Mouse (Mus musculus): ENCODE results near the gene Rps6ka2. TPM values are rescaled to one million over a fixed set of nuclear protein-coding genes. Genes with fewer than 3 reads are reported as not detected.

The Rps6ka2 gene
- total RNA-seq, 2 experiments from 2014 or later = 11.3 to 12.8 TPM

- DNase-seq (ENCODE audit: low spot score in 2 of 2) = no peak
Observed at GRCm38 (mm10) chr17:7218396-7218795, 48.5 kb downstream of the Rps6ka2 start.

- DNase-seq (ENCODE audit: low spot score in 2 of 2) = no peak
Observed at GRCm38 (mm10) chr17:7219044-7219718, 49.3 kb downstream of the Rps6ka2 start.

GRCm38 (mm10) chr17:7221310-7221709, 51.4 kb downstream of the Rps6ka2 start:
- DNase-seq (ENCODE audit: low spot score in 2 of 2) = no peak

- no peak for DNase-seq (ENCODE audit: low spot score in 2 of 2)
Observed at GRCm38 (mm10) chr17:7222198-7222597, 52.3 kb downstream of the Rps6ka2 start.

- DNase-seq (ENCODE audit: low spot score in 2 of 2) = no peak
Observed at GRCm38 (mm10) chr17:7228545-7228944, 58.6 kb downstream of the Rps6ka2 start.

- DNase-seq (ENCODE audit: low spot score in 2 of 2) = no peak
Observed at GRCm38 (mm10) chr17:7231312-7231711, 61.4 kb downstream of the Rps6ka2 start.

GRCm38 (mm10) chr17:7231790-7232189, 61.9 kb downstream of the Rps6ka2 start:
- DNase-seq (ENCODE audit: low spot score in 2 of 2) = no peak

- no peak for DNase-seq (ENCODE audit: low spot score in 2 of 2)
Observed at GRCm38 (mm10) chr17:7232400-7232799, 62.5 kb downstream of the Rps6ka2 start.

- DNase-seq (ENCODE audit: low spot score in 2 of 2) = no peak
Observed at GRCm38 (mm10) chr17:7233197-7233596, 63.3 kb downstream of the Rps6ka2 start.

GRCm38 (mm10) chr17:7237706-7238105, 67.8 kb downstream of the Rps6ka2 start:
- DNase-seq (ENCODE audit: low spot score in 2 of 2) = no peak

DNA sequence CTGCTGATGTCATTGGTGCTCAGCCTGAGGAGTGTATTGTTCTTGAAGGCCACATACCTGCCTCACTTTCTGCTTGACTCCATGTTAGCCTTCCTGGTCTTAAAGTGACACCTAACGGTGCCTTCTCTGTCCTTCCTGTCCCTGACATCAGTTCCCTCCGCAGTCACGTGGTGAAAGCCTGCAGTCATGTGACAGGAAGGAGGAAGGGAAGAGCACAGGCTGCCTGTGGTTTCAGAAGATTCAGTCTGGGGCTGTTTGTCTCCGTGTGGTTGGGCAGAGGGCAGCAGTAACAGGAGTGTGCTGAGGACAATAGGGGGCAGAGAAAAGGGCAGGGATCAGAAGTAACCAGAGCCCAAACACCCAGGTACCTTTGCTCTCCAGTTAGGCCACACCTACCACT, 68.9 kb downstream of the Rps6ka2 start:
- no peak for DNase-seq (ENCODE audit: low spot score in 2 of 2)

DNA sequence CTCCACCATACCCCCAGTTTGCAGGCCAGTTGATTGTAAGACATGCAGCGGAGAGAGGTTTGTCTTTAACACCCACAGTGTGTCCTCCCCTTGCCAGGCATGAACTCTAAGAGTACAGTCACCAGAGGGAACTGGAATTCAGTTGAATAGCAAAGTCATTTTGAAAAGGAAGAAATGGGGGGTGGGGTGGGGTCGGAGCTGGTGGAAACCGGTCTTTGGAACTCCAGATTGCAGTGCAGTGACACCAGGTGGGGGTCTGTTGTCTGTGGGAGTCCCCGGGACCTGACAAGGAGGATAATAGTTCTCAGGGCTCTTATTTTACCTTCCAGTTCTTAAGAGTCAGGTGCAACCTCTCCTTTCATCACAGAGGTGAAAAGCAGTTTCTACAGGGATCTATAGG, 70.6 kb downstream of the Rps6ka2 start:
- no peak for DNase-seq (ENCODE audit: low spot score in 2 of 2)

DNA sequence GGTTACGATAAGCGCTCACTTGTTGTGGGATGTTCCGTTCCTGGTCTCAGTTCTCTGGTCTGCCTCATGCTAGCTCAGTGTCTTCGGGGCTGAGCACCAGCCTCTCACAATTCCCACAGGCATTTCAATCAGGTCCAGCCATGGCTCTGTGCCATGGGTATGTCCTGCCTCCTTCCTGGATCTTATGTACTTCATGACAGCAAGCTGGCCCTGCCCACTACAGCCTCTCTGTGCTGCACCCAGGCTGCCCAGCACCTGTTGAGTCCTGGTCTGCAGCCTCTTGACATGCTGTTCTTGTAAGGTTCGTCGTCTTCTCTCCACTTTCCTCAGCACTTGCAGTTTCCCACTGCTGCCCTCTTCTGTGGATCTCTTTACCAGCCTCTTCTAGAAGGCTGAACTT, 75.2 kb downstream of the Rps6ka2 start:
- DNase-seq (ENCODE audit: low spot score in 2 of 2) = no peak

DNA sequence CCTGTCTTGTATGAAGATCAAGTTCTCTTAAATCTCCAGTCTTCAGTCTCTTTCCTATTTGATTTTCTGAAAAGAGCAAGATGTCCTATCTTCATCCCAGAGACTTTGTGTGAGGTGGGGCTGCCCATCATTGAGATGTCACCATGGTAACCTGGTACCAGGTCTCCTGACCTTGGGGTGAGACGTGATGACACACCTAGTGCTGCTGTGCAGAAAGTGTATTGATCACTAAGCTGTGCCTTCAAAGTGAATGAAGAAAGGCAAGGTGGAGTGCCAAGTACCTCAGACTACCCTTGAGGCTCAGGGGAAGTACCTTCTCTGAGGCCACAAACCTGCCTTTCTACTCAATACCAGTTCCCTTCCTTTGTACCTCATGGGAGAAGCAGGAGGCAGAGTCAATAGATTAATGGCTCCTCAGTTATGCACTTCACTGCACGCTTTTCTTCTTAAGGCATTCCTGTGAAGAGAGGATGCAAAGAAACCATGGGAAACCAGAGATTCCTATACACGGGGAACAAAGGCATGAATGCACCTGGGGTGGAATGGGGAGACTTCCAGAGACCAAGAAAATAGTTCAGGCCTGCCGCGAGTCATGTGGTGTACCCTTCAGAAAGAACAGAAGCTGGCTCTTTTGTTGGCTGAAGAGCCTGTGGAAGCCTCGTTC, 77.1 kb downstream of the Rps6ka2 start:
- DNase-seq (ENCODE audit: low spot score in 2 of 2) = no peak

GRCm38 (mm10) chr17:7250373-7250772, 80.5 kb downstream of the Rps6ka2 start:
- DNase-seq (ENCODE audit: low spot score in 2 of 2) = no peak

DNA sequence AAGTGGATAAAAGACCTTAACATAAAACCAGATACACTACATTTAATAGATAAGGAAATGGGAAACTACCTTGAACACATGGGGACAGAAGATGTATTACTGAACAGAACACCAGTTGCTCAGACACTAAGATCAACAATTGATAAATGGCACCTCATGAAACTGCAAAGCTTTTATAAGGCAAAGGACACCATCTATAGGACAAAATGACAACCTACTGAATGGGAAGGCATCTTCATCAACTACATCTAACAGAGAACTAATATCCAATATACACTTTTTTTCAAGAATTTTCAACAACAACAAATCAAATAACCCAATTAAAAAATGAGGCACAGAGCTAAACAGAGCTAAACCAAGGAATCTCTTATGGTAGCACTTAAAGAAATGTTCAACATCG, 87.3 kb downstream of the Rps6ka2 start:
- DNase-seq (ENCODE audit: low spot score in 2 of 2) = no peak

- no peak for DNase-seq (ENCODE audit: low spot score in 2 of 2)
Observed at GRCm38 (mm10) chr17:7258748-7259359, 88.9 kb downstream of the Rps6ka2 start.

GRCm38 (mm10) chr17:7260360-7260759, 90.4 kb downstream of the Rps6ka2 start:
- DNase-seq (ENCODE audit: low spot score in 2 of 2) = no peak

GRCm38 (mm10) chr17:7262056-7262455, 92.1 kb downstream of the Rps6ka2 start:
- DNase-seq (ENCODE audit: low spot score in 2 of 2) = no peak

DNA sequence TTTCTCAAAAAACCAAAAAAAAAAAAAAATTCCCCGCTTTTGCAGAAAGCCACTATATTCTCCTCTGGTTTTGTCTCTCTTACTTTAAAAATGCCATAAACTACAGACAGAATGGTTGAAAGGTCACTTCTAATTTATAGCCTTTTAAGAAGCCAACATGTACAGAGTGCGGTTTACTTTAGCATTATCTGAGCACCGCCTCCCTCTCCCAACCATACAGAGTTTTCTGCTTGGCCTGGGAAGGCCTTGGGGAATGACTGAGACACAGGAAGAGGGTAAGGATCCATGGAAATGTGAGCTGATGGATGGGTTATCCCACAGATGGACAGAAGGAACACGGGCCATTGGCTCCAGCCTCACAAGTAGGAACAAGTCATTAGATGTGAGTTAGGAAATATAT, 92.7 kb downstream of the Rps6ka2 start:
- DNase-seq (ENCODE audit: low spot score in 2 of 2) = no peak

DNA sequence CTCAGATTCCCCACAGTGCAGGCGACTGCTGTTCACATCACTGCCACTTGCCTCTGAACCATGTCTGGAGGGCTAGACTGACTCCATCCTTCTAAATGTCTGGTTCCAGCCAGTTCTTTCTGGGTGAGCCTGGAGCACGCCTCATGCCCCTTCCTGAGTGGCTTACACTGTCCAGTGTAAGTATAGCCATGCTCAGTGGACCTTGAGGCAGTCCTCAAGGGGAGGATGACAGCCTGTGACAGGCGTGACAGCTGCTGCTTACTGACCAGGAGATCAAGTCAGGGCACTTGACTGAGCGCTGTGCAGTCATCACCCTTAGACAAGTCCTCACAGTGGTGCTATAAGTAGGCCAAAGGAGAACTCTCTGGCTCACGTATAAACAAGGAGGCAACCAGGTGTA, 94.7 kb downstream of the Rps6ka2 start:
- no peak for DNase-seq (ENCODE audit: low spot score in 2 of 2)

GRCm38 (mm10) chr17:7265291-7265690, 95.4 kb downstream of the Rps6ka2 start:
- DNase-seq (ENCODE audit: low spot score in 2 of 2) = no peak

All from adrenal gland, adult 18-20 months (tissue).